Mouse (Mus musculus): ENCODE data around the gene Ptdss2. TPM values are rescaled to one million over a fixed set of nuclear protein-coding genes. Genes with fewer than 3 reads are reported as not detected.
A peak's percentile ranks its signal among the peaks of the same experiment; 100 is the strongest.

Gene Ptdss2
- polyA plus RNA-seq, 1 experiment from 2014 or later, result 136 TPM

GRCm38 (mm10) chr7:141173323-141173850, 51.2 kb downstream of the Ptdss2 start:
- Histone ChIP-seq H3K27me3 (ENCODE audit: control insufficient read depth, insufficient read depth, low read depth, low read length) (no peaks in the 10 kb centered on the region), H3K4me2 (ENCODE audit: low read depth, low read length) (peak overlapping the region; percentile 96), H3K27ac (ENCODE audit: low read length) (peak overlapping the region; percentile 93), H3K9me3 (replicated peaks; ENCODE audit: control insufficient read depth, low read length) (no peaks in the 10 kb centered on the region), H3K4me3 (ENCODE audit: low read depth, low read length) (peak overlapping the region; percentile 82; the same call in 1 of the 2 replicates), H3K9ac (ENCODE audit: low read depth, low read length) (peak overlapping the region; percentile 82; the same call in 1 of the 2 replicates), H3K36me3 (ENCODE audit: control insufficient read depth, insufficient read depth) (no peaks in the 10 kb centered on the region), H3K4me1 (ENCODE audit: control insufficient read depth, low read depth, low read length) (peaks cover 44% of the 10 kb centered on the region)
- no peak for ATAC-seq (ENCODE audit: low read depth)
- 76% methylated on average over 5 of the region's 5 CpGs for WGBS (ENCODE audit: insufficient replicate concordance)

- Histone ChIP-seq H3K4me2 (ENCODE audit: low read depth, low read length) (no peak overlapping the region), H3K27me3 (ENCODE audit: control insufficient read depth, insufficient read depth, low read depth, low read length) (no peaks in the 10 kb centered on the region), H3K9ac (ENCODE audit: low read depth, low read length) (no peak overlapping the region), H3K4me3 (ENCODE audit: low read depth, low read length) (no peak overlapping the region), H3K9me3 (replicated peaks; ENCODE audit: control insufficient read depth, low read length) (no peaks in the 10 kb centered on the region), H3K36me3 (ENCODE audit: control insufficient read depth, insufficient read depth) (no peaks in the 10 kb centered on the region), H3K27ac (ENCODE audit: low read length) (no peak overlapping the region), H3K4me1 (ENCODE audit: control insufficient read depth, low read depth, low read length) (peaks cover 27% of the 10 kb centered on the region)
- no peak for ATAC-seq (ENCODE audit: low read depth)
- 74% methylated on average over 4 of the region's 4 CpGs for WGBS (ENCODE audit: insufficient replicate concordance)
Measured at GRCm38 (mm10) chr7:141175068-141175467, 52.9 kb downstream of the Ptdss2 start.

GRCm38 (mm10) chr7:141176173-141176572, 54.0 kb downstream of the Ptdss2 start:
- ATAC-seq (ENCODE audit: low read depth), result no peak
- Histone ChIP-seq H3K36me3 (ENCODE audit: control insufficient read depth, insufficient read depth) (no peaks in the 10 kb centered on the region), H3K9ac (ENCODE audit: low read depth, low read length) (no peak overlapping the region), H3K9me3 (replicated peaks; ENCODE audit: control insufficient read depth, low read length) (no peaks in the 10 kb centered on the region), H3K4me1 (ENCODE audit: control insufficient read depth, low read depth, low read length) (peaks cover 18% of the 10 kb centered on the region), H3K4me2 (ENCODE audit: low read depth, low read length) (no peak overlapping the region), H3K27me3 (ENCODE audit: control insufficient read depth, insufficient read depth, low read depth, low read length) (no peaks in the 10 kb centered on the region), H3K4me3 (ENCODE audit: low read depth, low read length) (no peak overlapping the region), H3K27ac (ENCODE audit: low read length) (no peak overlapping the region)
- under 1% methylated on average over 8 of the region's 8 CpGs for WGBS (ENCODE audit: insufficient replicate concordance)

- peaks cover 30% of the 10 kb centered on the region for H3K36me3 ChIP-seq (ENCODE audit: control insufficient read depth, insufficient read depth)
- no peak overlapping the region for H3K4me2 ChIP-seq (ENCODE audit: low read depth, low read length)
- no peaks in the 10 kb centered on the region for H3K9me3 ChIP-seq (replicated peaks; ENCODE audit: control insufficient read depth, low read length)
- no peak for ATAC-seq (ENCODE audit: low read depth)
- no peak overlapping the region for H3K9ac ChIP-seq (ENCODE audit: low read depth, low read length)
- no peak overlapping the region for H3K27ac ChIP-seq (ENCODE audit: low read length)
- no peaks in the 10 kb centered on the region for H3K27me3 ChIP-seq (ENCODE audit: control insufficient read depth, insufficient read depth, low read depth, low read length)
- H3K4me3 ChIP-seq (ENCODE audit: low read depth, low read length), result no peak overlapping the region
- 66% methylated on average over 3 of the region's 3 CpGs for WGBS (ENCODE audit: insufficient replicate concordance)
- H3K4me1 ChIP-seq (ENCODE audit: control insufficient read depth, low read depth, low read length), result peaks cover 11% of the 10 kb centered on the region
Measured at GRCm38 (mm10) chr7:141188194-141188593, 66.0 kb downstream of the Ptdss2 start.

- Histone ChIP-seq H3K27ac (ENCODE audit: low read length) (no peak overlapping the region), H3K4me1 (ENCODE audit: control insufficient read depth, low read depth, low read length) (peaks cover 11% of the 10 kb centered on the region), H3K4me3 (ENCODE audit: low read depth, low read length) (no peak overlapping the region), H3K27me3 (ENCODE audit: control insufficient read depth, insufficient read depth, low read depth, low read length) (no peaks in the 10 kb centered on the region), H3K9me3 (replicated peaks; ENCODE audit: control insufficient read depth, low read length) (no peaks in the 10 kb centered on the region), H3K36me3 (ENCODE audit: control insufficient read depth, insufficient read depth) (peaks cover 30% of the 10 kb centered on the region), H3K9ac (ENCODE audit: low read depth, low read length) (no peak overlapping the region), H3K4me2 (ENCODE audit: low read depth, low read length) (no peak overlapping the region)
- WGBS (ENCODE audit: insufficient replicate concordance), result 89% methylated on average over 3 of the region's 3 CpGs
- no peak for ATAC-seq (ENCODE audit: low read depth)
Measured at GRCm38 (mm10) chr7:141188733-141189132, 66.6 kb downstream of the Ptdss2 start.

- ATAC-seq (ENCODE audit: low read depth), result no peak
Measured at GRCm38 (mm10) chr7:141190220-141190619, 68.0 kb downstream of the Ptdss2 start.

GRCm38 (mm10) chr7:141191036-141191435, 68.9 kb downstream of the Ptdss2 start:
- WGBS (ENCODE audit: insufficient replicate concordance), result 89% methylated on average over 14 of the region's 14 CpGs

More at GRCm38 (mm10) chr7:141190220-141190619, 68.0 kb downstream of the Ptdss2 start:
- H3K27me3 ChIP-seq (ENCODE audit: control insufficient read depth, insufficient read depth, low read depth, low read length), result no peaks in the 10 kb centered on the region
- H3K9me3 ChIP-seq (replicated peaks; ENCODE audit: control insufficient read depth, low read length), result no peaks in the 10 kb centered on the region
- H3K36me3 ChIP-seq (ENCODE audit: control insufficient read depth, insufficient read depth), result peaks cover 30% of the 10 kb centered on the region
- 73% methylated on average over 3 of the region's 3 CpGs for WGBS (ENCODE audit: insufficient replicate concordance)
- peaks cover 15% of the 10 kb centered on the region for H3K4me1 ChIP-seq (ENCODE audit: control insufficient read depth, low read depth, low read length)
- H3K27ac ChIP-seq (ENCODE audit: low read length), result no peak overlapping the region
- H3K9ac ChIP-seq (ENCODE audit: low read depth, low read length), result no peak overlapping the region
- no peak overlapping the region for H3K4me3 ChIP-seq (ENCODE audit: low read depth, low read length)
- no peak overlapping the region for H3K4me2 ChIP-seq (ENCODE audit: low read depth, low read length)

GRCm38 (mm10) chr7:141191796-141192685, 69.9 kb downstream of the Ptdss2 start:
- H3K4me1 ChIP-seq (ENCODE audit: control insufficient read depth, low read depth, low read length), result peaks cover 33% of the 10 kb centered on the region
- H3K4me3 ChIP-seq (ENCODE audit: low read depth, low read length), result peak overlapping the region; percentile 92
- no peak overlapping the region; the same call in 1 of the 2 replicates for H3K9ac ChIP-seq (ENCODE audit: low read depth, low read length)
- no peaks in the 10 kb centered on the region for H3K9me3 ChIP-seq (replicated peaks; ENCODE audit: control insufficient read depth, low read length)
- no peak for ATAC-seq (ENCODE audit: low read depth)
- no peaks in the 10 kb centered on the region for H3K27me3 ChIP-seq (ENCODE audit: control insufficient read depth, insufficient read depth, low read depth, low read length)
- H3K36me3 ChIP-seq (ENCODE audit: control insufficient read depth, insufficient read depth), result peaks cover 30% of the 10 kb centered on the region
- H3K4me2 ChIP-seq (ENCODE audit: low read depth, low read length), result peak overlapping the region; percentile 92
- H3K27ac ChIP-seq (ENCODE audit: low read length), result no peak overlapping the region
- 88% methylated on average over 24 of the region's 24 CpGs for WGBS (ENCODE audit: insufficient replicate concordance)

More at GRCm38 (mm10) chr7:141191036-141191435, 68.9 kb downstream of the Ptdss2 start:
- peaks cover 23% of the 10 kb centered on the region for H3K4me1 ChIP-seq (ENCODE audit: control insufficient read depth, low read depth, low read length)
- peaks cover 30% of the 10 kb centered on the region for H3K36me3 ChIP-seq (ENCODE audit: control insufficient read depth, insufficient read depth)
- no peaks in the 10 kb centered on the region for H3K27me3 ChIP-seq (ENCODE audit: control insufficient read depth, insufficient read depth, low read depth, low read length)
- H3K9ac ChIP-seq (ENCODE audit: low read depth, low read length), result no peak overlapping the region
- H3K4me3 ChIP-seq (ENCODE audit: low read depth, low read length), result no peak overlapping the region
- no peak overlapping the region; the same call in 1 of the 2 replicates for H3K27ac ChIP-seq (ENCODE audit: low read length)
- no peak for ATAC-seq (ENCODE audit: low read depth)
- no peaks in the 10 kb centered on the region for H3K9me3 ChIP-seq (replicated peaks; ENCODE audit: control insufficient read depth, low read length)
- H3K4me2 ChIP-seq (ENCODE audit: low read depth, low read length), result no peak overlapping the region
